Mouse (Mus musculus) embryonic fibroblast, embryonic 13.5 days (primary cell): Measurements from ENCODE around the gene Gm5788. TPM values are rescaled to one million over a fixed set of nuclear protein-coding genes. Genes with fewer than 3 reads are reported as not detected.
A peak's percentile ranks its signal among the peaks of the same experiment; 100 is the strongest.
"Not testable (repeated sequence)": the region's sequence is repeated elsewhere in the genome, so short reads cannot be mapped to it uniquely, and the experiment has no call there.

ENCODE experiments used
- H3K27ac ChIP-seq: 2 replicates; pipeline ENCODE4 v1.5.1; 2012; ENCODE audit warnings: low read length, control low read depth, inconsistent platforms; ENCODE audit not compliant: insufficient read depth
- H3K4me1 ChIP-seq: 2 replicates; pipeline ENCODE4 v1.6.1; 2011; ENCODE audit warnings: low read length; ENCODE audit not compliant: control insufficient read depth, insufficient read depth
- H3K4me3 ChIP-seq: 2 replicates; pipeline ENCODE4 v1.5.1; 2011; ENCODE audit warnings: mild to moderate bottlenecking, control low read depth, low read length; ENCODE audit not compliant: insufficient read depth
- CTCF ChIP-seq: IDR thresholded peaks from 2 replicates; pipeline ENCODE4 v1.5.1; 2011; ENCODE audit warnings: mild to moderate bottlenecking, control low read depth, low read length, moderate library complexity, borderline replicate concordance; ENCODE audit not compliant: insufficient read depth
- POLR2A ChIP-seq: IDR thresholded peaks from 2 replicates; pipeline ENCODE4 v1.6.1; 2011; ENCODE audit warnings: low read depth, mild to moderate bottlenecking, control low read depth, low read length, moderate library complexity
- polyA plus RNA-seq: library from polyadenylated mRNA; stranded (reverse); fragments of >200 nt; gene quantifications from 2 replicates; pipeline ENCODE4 v1.2.4, GENCODE M21; 2011; ENCODE audit warnings: low read depth; ENCODE audit not compliant: missing spikeins, insufficient read length

Gm5788 gene
- polyA plus RNA-seq, result not detected in 2 replicates

- not testable (repeated sequence) for H3K4me3 ChIP-seq, H3K4me1 ChIP-seq, H3K27ac ChIP-seq
These were observed at the start of gene Gm5788 for GRCm38 (mm10) chr12:87494421-87494820. Gene Gm5788, plus strand, starts transcription at chr12:87494721.

- Histone ChIP-seq H3K4me1 (no peaks in the 10 kb centered on the region), H3K4me3 (no peak overlapping the region), H3K27ac (no peak overlapping the region)
- TF ChIP-seq CTCF (no peak), POLR2A (no peak)
These were observed 45.1 kb upstream of the Gm5788 start for GRCm38 (mm10) chr12:87449456-87449855.

GRCm38 (mm10) chr12:87464678-87465297 is 29.7 kb upstream of the Gm5788 start:
- Histone ChIP-seq H3K4me3 (no peak overlapping the region), H3K4me1 (no peaks in the 10 kb centered on the region), H3K27ac (no peak overlapping the region)
- TF ChIP-seq POLR2A, result no peak
- TF ChIP-seq CTCF, result no peak

GRCm38 (mm10) chr12:87470263-87471136 is 24.0 kb upstream of the Gm5788 start:
- peaks cover 4% of the 10 kb centered on the region for H3K4me1 ChIP-seq
- no peak overlapping the region for H3K27ac ChIP-seq
- TF ChIP-seq POLR2A (no peak), CTCF (no peak)
- peak overlapping the region; percentile 81 for H3K4me3 ChIP-seq

GRCm38 (mm10) chr12:87471421-87471963 is 23.0 kb upstream of the Gm5788 start:
- peak overlapping the region; percentile 13; the same call in 1 of the 2 replicates for H3K27ac ChIP-seq
- no peak for TF ChIP-seq CTCF
- TF ChIP-seq POLR2A, result no peak
- H3K4me1 ChIP-seq, result peaks cover 4% of the 10 kb centered on the region
- peak overlapping the region; percentile 81 for H3K4me3 ChIP-seq

- Histone ChIP-seq H3K4me1 (peaks cover 4% of the 10 kb centered on the region), H3K4me3 (peak within 1 kb of the TSS; percentile 81), H3K27ac (peak within 1 kb of the TSS; percentile 13; the same call in 1 of the 2 replicates)
- peak; percentile 89 for TF ChIP-seq POLR2A
- no peak for TF ChIP-seq CTCF
These were observed 22.3 kb upstream of the Gm5788 start, which contains the start of gene Snw1 for GRCm38 (mm10) chr12:87471964-87472786. Gene Snw1, minus strand, starts transcription at chr12:87472274.

- Histone ChIP-seq H3K4me3 (no peak overlapping the region), H3K27ac (no peak overlapping the region), H3K4me1 (peaks cover 4% of the 10 kb centered on the region)
- TF ChIP-seq CTCF (no peak), POLR2A (no peak)
These were observed 19.8 kb upstream of the Gm5788 start for GRCm38 (mm10) chr12:87474756-87475155.

- H3K4me3 ChIP-seq, H3K4me1 ChIP-seq, H3K27ac ChIP-seq: not testable (repeated sequence)
These were observed 12.0 kb upstream of the Gm5788 start for GRCm38 (mm10) chr12:87482482-87482881.

GRCm38 (mm10) chr12:87488683-87489082 is 5.8 kb upstream of the Gm5788 start:
- not testable (repeated sequence) for H3K4me1 ChIP-seq, H3K4me3 ChIP-seq, H3K27ac ChIP-seq

GRCm38 (mm10) chr12:87514016-87514415 is 19.5 kb downstream of the Gm5788 start, which contains the start of gene Gm8300:
Gene Gm8300, plus strand, starts transcription at chr12:87514316.
- not testable (repeated sequence) for H3K4me3 ChIP-seq, H3K27ac ChIP-seq, H3K4me1 ChIP-seq

- H3K27ac ChIP-seq, H3K4me3 ChIP-seq, H3K4me1 ChIP-seq: not testable (repeated sequence)
These were observed 25.1 kb downstream of the Gm5788 start for GRCm38 (mm10) chr12:87519616-87520015.
